Mouse (Mus musculus): ENCODE measurements around the gene Med10.

The Med10 gene

DNA sequence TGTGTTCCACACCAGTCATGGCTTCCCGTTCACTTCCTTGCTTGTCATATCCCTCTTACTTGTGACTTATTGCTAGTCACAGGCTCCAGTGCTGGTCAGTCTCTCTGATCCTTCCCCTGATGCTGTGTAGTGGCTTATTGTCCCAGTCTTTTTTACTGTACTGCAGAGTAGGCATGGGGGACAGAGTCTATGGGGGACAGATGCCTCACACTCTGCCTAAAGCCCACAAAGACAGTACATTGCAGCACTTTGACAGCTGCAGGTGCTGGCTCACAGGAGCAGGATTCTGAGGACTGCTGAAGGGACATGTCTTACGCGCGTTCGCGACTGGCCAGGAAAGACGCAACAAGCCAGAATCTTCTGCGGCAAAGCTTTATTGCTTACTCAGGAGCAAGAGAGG lies 28.4 kb downstream of the Med10 start:
- DNase-seq (ENCODE audit: extremely low spot score, low spot score), result no peak

DNA sequence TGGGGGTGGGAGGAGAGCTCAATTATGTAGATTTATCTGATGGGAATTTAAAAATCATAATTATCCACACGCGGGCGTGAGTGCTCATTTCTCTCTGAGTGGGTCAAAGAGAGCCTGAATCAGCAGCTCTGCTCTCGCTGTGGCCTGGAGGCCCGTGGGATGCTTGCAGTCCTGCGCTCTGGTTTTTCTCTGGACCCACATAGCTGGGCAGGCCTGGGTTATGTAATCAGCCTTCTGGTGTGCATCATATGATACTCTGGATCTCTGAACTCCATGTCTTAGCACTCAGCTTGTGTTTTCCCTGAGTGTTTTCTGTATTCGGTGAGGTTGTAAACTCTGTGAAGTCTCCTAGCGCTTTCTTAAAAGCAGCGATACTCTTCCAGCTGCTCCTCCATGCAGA lies 30.4 kb downstream of the Med10 start:
- DNase-seq (ENCODE audit: extremely low spot score, low spot score), result no peak

DNA sequence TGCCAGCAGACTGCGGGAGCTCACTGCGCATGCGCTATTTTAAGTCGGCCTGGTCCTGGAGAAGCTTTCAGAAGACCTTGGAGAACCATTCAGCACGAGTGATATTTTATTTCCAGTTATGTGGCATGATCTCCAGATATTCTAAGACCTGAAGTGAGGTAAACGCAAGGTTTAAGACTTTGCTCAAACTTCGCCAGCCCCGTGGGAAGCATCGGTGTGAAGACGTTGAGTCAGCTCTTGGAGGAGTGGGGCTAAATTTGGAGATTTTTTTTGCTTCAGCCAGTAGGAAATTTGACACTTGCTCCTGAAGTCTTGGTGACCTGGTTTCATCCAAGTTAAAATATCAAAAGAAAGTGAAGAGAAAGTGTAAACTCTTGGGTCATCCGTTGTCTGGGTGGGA lies 31.2 kb downstream of the Med10 start:
- DNase-seq (ENCODE audit: extremely low spot score, low spot score), result no peak

GRCm38 (mm10) chr13:69845592-69845991 lies 43.4 kb downstream of the Med10 start:
- DNase-seq (ENCODE audit: extremely low spot score, low spot score), result no peak

- DNase-seq (ENCODE audit: extremely low spot score, low spot score), result no peak
Observed at GRCm38 (mm10) chr13:69849579-69849978, 47.4 kb downstream of the Med10 start.

DNA sequence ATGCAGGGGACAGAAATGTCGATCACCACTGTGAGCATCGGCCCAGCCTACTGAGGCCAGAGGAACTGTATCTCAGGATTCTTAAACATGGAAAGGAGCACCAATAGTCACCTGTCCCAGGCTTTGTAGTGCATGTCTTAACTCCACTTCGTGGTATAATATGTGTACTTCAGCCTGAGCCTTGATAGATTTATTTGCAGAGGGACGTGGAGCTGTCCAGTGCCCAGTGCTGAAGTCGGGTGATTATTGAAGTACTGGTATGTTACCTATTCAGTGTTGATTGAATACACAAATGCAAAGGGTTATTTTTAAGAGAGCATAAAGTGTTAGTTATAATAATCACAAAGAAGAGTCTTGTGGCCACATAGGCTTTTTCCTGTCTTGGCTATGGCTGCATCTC lies 50.1 kb downstream of the Med10 start:
- peak; percentile 53 for DNase-seq (ENCODE audit: extremely low spot score, low spot score)

DNA sequence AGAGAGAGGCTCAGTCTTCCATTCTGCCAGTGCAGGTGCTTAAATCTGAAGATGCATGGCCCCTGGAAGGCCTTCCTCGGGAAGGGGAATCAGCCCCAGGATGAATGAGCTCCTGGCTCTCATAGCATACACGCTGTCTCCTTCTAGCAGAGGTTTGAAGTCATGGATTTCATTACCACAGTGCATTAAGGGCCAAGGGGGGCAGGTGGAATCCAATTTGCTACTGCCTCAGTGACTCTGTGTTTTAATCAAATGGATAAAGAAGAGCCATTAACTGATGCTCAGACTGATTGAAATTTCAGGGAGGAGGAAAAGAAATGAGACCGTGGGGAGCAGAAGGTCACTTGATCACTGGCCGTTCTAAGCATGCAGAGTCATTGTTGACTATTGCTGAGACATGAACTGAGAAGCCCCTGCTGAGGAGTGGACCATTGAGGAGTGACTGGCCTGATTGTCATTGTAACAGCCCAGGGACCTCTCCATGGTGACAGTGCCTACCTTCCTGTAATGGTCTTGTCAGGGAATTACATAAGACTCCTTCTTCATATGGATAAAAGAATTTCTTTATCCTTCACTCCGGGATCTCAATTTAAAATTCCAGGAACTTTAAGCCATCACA lies 51.3 kb downstream of the Med10 start:
- DNase-seq (ENCODE audit: extremely low spot score, low spot score), result no peak

GRCm38 (mm10) chr13:69855941-69856340 lies 53.7 kb downstream of the Med10 start:
- DNase-seq (ENCODE audit: extremely low spot score, low spot score), result no peak

GRCm38 (mm10) chr13:69862276-69862675 lies 60.1 kb downstream of the Med10 start:
- no peak for DNase-seq (ENCODE audit: extremely low spot score, low spot score)

GRCm38 (mm10) chr13:69864911-69865310 lies 62.7 kb downstream of the Med10 start:
- DNase-seq (ENCODE audit: extremely low spot score, low spot score), result no peak

All from neural tube, embryonic 10.5 days (tissue).